Mouse (Mus musculus) lung, adult 10 weeks (tissue): ENCODE results near the gene Rassf3. TPM values are rescaled to one million over a fixed set of nuclear protein-coding genes. Genes with fewer than 3 reads are reported as not detected.

Source experiments
- polyA plus RNA-seq: library from polyadenylated mRNA; stranded (reverse); fragments of 350-450 nt; fragmentation: Illumina TruSeq; extraction: RNeasy Lipid Tissue Mini Kit (QIAGEN cat#74804); gene quantifications from one replicate; pipeline ENCODE4 v1.2.3, GENCODE M21; 2014; ENCODE audit warnings: low read depth, low replicate concordance; ENCODE audit not compliant: insufficient read depth

Rassf3 gene
- 102 TPM for polyA plus RNA-seq

DNA sequence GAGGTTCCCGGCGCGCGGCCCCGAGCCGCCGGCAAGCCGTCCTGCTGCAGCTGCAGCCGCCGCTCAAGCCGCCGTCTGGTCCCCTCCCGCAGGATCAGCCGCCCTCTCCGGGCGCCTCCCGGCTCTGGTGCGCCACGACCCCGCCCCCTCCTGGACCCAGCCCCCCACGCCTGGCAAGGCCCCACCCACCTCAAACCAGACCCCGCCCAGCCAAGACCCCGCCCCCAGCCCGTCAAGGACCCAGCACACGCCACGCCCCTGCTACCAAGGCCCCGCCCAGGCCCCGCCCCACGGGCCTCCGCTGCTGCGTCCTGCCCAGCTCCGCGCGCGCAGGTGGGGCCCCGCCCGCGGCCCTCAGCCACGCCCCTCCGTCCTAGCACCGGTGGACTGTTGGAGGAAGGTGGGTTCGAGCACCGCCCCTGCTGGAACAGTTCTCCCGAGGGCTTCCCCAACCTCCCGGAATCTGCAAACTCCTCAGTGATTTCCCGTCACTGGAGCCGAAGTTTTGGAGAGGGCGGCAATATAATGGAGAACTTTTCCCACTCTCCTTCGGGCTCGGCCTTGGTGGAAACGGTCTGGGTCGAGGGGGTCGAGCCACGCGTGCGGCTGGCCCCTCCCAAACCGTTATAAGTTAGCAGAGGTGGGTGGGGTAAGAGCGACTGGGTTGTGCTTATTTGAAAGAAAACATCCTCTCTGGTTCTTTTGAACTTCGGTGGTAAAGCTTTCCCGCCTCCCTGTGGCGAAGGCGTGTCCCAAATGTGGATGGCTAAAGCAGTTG lies at the start of gene Rassf3:
Gene Rassf3, minus strand, starts transcription at position 158 of the 778 bp plus-strand sequence.

DNA sequence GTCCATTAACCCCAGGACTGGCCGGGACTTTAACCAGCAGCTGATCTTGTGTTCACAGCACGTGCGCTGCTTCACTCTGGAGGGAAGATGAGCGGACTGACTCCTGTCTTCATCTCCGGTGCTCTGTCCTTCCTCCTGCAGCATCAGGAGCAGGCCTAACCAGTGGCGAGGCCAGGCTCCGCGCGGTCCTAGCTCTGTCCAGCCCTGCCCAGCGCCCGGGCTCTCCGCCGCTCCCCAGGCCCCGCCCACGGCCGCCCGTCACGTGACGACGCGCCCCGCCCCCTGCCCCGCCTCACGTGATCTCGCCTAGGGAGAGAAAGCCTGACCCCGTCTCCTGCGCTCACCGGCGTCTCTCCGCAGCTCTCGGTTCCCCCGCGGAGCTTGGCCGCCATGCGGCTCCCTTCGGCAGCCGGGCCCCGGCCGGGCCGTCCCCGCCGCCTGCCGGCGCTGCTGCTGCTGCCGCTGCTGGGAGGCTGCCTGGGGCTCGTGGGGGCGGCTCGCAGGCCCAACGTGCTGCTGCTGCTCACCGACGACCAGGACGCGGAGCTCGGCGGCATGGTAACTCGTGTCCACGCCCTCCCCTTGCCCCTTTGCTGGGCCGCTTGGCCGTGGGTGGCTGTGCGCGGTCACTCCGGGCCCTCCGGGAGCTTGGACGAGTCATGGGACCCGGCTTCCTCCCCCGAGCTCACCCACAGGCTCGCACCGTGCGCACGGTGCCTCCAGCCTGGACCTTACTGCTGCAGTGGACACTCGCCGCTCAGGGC lies 111.2 kb downstream of the Rassf3 start, which contains the start of gene Gns:
Gene Gns, plus strand, starts transcription at position 290 of the 764 bp plus-strand sequence.

Other genes with a start within 250 kb of the Rassf3 start
- gene Tbc1d30, start 125.1 kb downstream of the Rassf3 start, polyA plus RNA-seq, result 7.7 TPM
- 52.5 TPM for gene Gns, start 111.3 kb downstream of the Rassf3 start, polyA plus RNA-seq
- gene Tbk1, start 110.4 kb upstream of the Rassf3 start, polyA plus RNA-seq, result 18.7 TPM
- gene Xpot, start 150.0 kb upstream of the Rassf3 start, polyA plus RNA-seq, result 25.4 TPM
- gene D930020B18Rik, start 165.2 kb upstream of the Rassf3 start, polyA plus RNA-seq, result 0.23 TPM